Mouse (Mus musculus) kidney, adult 2 months (tissue): Measurements from ENCODE around the gene Nploc4.

Experiments used
- CTCF ChIP-seq: fragments of 200-500 bp; conservative IDR thresholded peaks from 2 replicates; pipeline ENCODE4 v1.5.1; 2011; ENCODE audit warnings: low read depth, mild to moderate bottlenecking, control low read depth, low read length, moderate library complexity, mixed read lengths; ENCODE audit not compliant: insufficient read depth, insufficient read length
- POLR2A ChIP-seq: fragments of 200-500 bp; IDR thresholded peaks from one replicate; pipeline ENCODE4 v1.6.1; 2011; ENCODE audit warnings: low read depth, low read length, control low read depth

- TF ChIP-seq CTCF = no peak
- no peak for TF ChIP-seq POLR2A
Observed at GRCm38 (mm10) chr11:120417852-120418251, 19.7 kb downstream of the Nploc4 start.
